Mouse (Mus musculus): ENCODE data around the gene Hus1. TPM values are rescaled to one million over a fixed set of nuclear protein-coding genes. Genes with fewer than 3 reads are reported as not detected.

Gene Hus1
- polyA plus RNA-seq, 1 experiment from 2014 or later, result 11.5 TPM

DNA sequence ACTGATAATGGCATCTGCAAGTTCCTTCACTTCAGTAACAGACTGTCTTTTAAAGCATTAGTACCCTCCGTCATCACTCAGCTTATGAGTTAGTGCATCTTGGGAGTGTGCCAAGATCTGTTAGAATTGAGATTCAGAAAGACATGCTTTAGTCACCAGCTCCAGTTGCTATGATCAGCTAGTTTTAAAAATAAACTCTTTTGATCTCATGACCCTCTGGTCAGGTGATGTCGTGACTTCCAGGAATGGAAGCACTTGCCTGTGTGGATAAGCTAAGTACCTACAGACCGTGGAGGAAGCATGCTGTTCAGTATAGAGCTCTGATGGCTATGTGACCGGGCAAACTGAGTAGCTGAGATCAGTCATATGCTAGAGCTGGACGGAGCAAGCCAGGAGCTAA, 36.1 kb upstream of the Hus1 start:
- no peak for ATAC-seq
- WGBS, result 77% methylated on average over 5 of the region's 5 CpGs

DNA sequence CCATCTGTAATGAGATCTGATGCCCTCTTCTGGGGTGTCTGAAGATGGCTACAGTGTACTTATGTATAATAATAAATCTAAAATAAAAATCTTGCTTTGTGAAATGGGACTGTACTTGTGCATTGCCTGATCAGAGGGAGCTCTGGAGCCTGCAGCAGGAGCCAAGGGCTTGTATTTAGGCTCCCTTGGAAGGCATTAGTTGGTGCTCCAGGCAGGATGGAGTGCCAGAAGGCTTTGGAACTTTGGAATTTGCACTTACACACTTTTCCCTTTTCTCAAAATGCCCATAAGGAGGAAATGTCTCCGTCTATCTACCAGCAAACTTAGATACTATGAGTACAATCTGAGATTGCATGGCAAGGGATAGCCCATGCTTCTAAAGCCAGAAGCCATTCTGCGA, 35.6 kb upstream of the Hus1 start:
- Histone ChIP-seq H3K27ac (ENCODE audit: low read depth, low read length) (no peak overlapping the region), H3K36me3 (ENCODE audit: control insufficient read depth, insufficient read depth, low read length) (no peaks in the 10 kb centered on the region), H3K4me3 (ENCODE audit: low read length) (no peak overlapping the region), H3K9me3 (ENCODE audit: control insufficient read depth, low read length) (no peaks in the 10 kb centered on the region), H3K4me2 (ENCODE audit: low read length) (no peak overlapping the region), H3K4me1 (ENCODE audit: control insufficient read depth, insufficient read depth, low read depth, low read length) (peaks cover 6% of the 10 kb centered on the region; the same call in 1 of the 2 replicates), H3K27me3 (replicated peaks; ENCODE audit: control insufficient read depth, insufficient read depth, low read length) (no peaks in the 10 kb centered on the region; the same call in none of the 2 replicates), H3K9ac (ENCODE audit: low read depth, low read length) (no peak overlapping the region)
- no peak for ATAC-seq
- WGBS, result 94% methylated on average over 2 of the region's 2 CpGs

More for the DNA sequence above, 36.1 kb upstream of the Hus1 start:
- Histone ChIP-seq H3K36me3 (ENCODE audit: control insufficient read depth, insufficient read depth, low read length) (no peaks in the 10 kb centered on the region), H3K9me3 (ENCODE audit: control insufficient read depth, low read length) (no peaks in the 10 kb centered on the region), H3K27ac (ENCODE audit: low read depth, low read length) (no peak overlapping the region), H3K27me3 (replicated peaks; ENCODE audit: control insufficient read depth, insufficient read depth, low read length) (no peaks in the 10 kb centered on the region; the same call in none of the 2 replicates), H3K4me2 (ENCODE audit: low read length) (no peak overlapping the region), H3K4me1 (ENCODE audit: control insufficient read depth, insufficient read depth, low read depth, low read length) (peaks cover 6% of the 10 kb centered on the region; the same call in 1 of the 2 replicates), H3K4me3 (ENCODE audit: low read length) (no peak overlapping the region), H3K9ac (ENCODE audit: low read depth, low read length) (no peak overlapping the region)

DNA sequence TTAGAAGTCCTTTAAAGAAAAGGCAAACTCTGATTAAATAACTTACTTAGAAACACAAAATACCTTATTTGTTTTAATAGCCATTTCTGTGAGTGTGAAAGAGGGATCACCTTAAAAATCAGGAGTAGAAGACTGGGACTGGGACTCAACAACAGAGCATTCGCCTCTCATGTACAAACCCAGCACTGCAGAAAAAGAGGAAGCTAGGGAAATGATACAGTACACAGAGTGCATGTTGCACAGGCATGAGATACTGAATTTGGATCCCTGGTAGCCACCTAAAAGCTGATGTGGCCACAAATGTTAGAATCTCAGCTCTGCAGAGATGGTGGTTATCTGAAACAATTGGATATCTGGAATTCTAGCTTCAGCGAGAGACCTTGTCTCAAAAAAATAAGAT, 20.5 kb upstream of the Hus1 start:
- H3K4me2 ChIP-seq (ENCODE audit: low read length), result no peak overlapping the region
- no peaks in the 10 kb centered on the region for H3K36me3 ChIP-seq (ENCODE audit: control insufficient read depth, insufficient read depth, low read length)
- H3K27me3 ChIP-seq (replicated peaks; ENCODE audit: control insufficient read depth, insufficient read depth, low read length), result no peaks in the 10 kb centered on the region
- no peaks in the 10 kb centered on the region for H3K9me3 ChIP-seq (ENCODE audit: control insufficient read depth, low read length)
- H3K4me1 ChIP-seq (ENCODE audit: control insufficient read depth, insufficient read depth, low read depth, low read length), result no peaks in the 10 kb centered on the region
- H3K4me3 ChIP-seq (ENCODE audit: low read length), result no peak overlapping the region
- no peak overlapping the region for H3K27ac ChIP-seq (ENCODE audit: low read depth, low read length)
- 89% methylated on average over 2 of the region's 2 CpGs for WGBS
- no peak overlapping the region for H3K9ac ChIP-seq (ENCODE audit: low read depth, low read length)
- no peak for ATAC-seq

DNA sequence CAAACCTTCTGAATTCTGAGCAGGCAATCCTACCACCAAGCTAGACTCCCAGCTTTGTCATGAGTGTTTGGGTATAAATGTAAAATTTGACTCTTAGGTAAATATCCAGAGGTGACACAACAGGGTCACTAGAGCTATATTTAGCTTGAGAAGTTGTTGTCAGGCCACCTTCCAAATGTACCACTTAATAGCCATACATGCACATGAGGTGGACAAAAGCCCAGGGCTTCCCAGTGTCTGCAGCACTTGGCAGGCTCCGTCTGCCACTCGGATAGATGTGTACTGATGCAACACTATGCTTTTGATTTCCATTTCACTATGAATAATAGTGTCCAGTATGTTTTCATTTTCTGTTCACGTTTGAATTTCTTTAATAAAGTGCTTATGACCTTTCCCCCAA, 14.2 kb upstream of the Hus1 start:
- Histone ChIP-seq H3K36me3 (ENCODE audit: control insufficient read depth, insufficient read depth, low read length) (no peaks in the 10 kb centered on the region), H3K27me3 (replicated peaks; ENCODE audit: control insufficient read depth, insufficient read depth, low read length) (no peaks in the 10 kb centered on the region), H3K9me3 (ENCODE audit: control insufficient read depth, low read length) (no peaks in the 10 kb centered on the region), H3K4me1 (ENCODE audit: control insufficient read depth, insufficient read depth, low read depth, low read length) (no peaks in the 10 kb centered on the region), H3K4me3 (ENCODE audit: low read length) (no peak overlapping the region), H3K9ac (ENCODE audit: low read depth, low read length) (no peak overlapping the region), H3K4me2 (ENCODE audit: low read length) (no peak overlapping the region), H3K27ac (ENCODE audit: low read depth, low read length) (no peak overlapping the region)
- 83% methylated on average over 3 of the region's 3 CpGs for WGBS
- no peak for ATAC-seq

DNA sequence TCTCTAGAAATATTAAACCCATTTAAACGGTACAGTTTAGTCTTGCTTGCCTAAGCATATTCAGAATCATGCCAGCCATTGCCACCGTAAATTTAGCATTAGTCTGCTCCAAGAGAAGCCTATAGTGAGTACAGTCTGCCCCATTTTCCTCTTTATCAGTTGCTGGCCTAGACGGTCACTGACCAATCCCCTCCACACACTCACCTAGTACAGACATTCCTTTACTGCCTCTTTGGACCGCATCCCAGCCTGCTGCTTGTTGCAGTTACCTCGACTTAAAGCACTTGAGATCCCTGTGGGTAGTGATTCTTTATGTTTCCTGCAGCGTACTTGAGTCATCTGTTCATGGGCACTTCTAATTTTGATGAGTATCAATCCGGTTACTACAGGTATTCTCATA, 13.8 kb upstream of the Hus1 start:
- no peaks in the 10 kb centered on the region for H3K36me3 ChIP-seq (ENCODE audit: control insufficient read depth, insufficient read depth, low read length)
- no peak overlapping the region for H3K4me2 ChIP-seq (ENCODE audit: low read length)
- 78% methylated on average over 7 of the region's 7 CpGs for WGBS
- H3K27me3 ChIP-seq (replicated peaks; ENCODE audit: control insufficient read depth, insufficient read depth, low read length), result no peaks in the 10 kb centered on the region
- H3K4me1 ChIP-seq (ENCODE audit: control insufficient read depth, insufficient read depth, low read depth, low read length), result no peaks in the 10 kb centered on the region
- no peak for ATAC-seq
- H3K9ac ChIP-seq (ENCODE audit: low read depth, low read length), result no peak overlapping the region
- H3K9me3 ChIP-seq (ENCODE audit: control insufficient read depth, low read length), result no peaks in the 10 kb centered on the region
- no peak overlapping the region for H3K27ac ChIP-seq (ENCODE audit: low read depth, low read length)
- no peak overlapping the region for H3K4me3 ChIP-seq (ENCODE audit: low read length)

DNA sequence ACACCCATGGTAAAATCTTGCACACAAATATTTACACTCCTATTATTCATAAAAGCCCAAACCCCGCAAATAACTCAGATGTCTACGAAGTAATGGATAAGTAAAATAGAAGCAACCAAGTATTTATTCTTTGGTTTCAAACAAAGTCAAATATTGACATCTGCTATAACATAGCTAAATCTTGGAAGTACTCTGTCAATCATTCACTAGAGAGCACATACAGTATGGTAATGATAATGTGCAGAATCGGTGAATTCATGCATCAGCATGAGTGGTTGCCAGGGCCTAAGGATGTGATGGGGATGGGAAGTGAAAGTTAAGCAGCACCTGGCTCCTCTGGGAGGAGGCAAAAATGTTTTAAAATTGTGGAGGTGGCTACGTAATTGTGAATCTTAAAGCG, 9.2 kb upstream of the Hus1 start:
- H3K9me3 ChIP-seq (ENCODE audit: control insufficient read depth, low read length), result no peaks in the 10 kb centered on the region
- 92% methylated on average over 5 of the region's 5 CpGs for WGBS
- H3K4me1 ChIP-seq (ENCODE audit: control insufficient read depth, insufficient read depth, low read depth, low read length), result no peaks in the 10 kb centered on the region
- ATAC-seq, result no peak
- H3K36me3 ChIP-seq (ENCODE audit: control insufficient read depth, insufficient read depth, low read length), result no peaks in the 10 kb centered on the region
- H3K4me3 ChIP-seq (ENCODE audit: low read length), result no peak overlapping the region
- H3K27me3 ChIP-seq (replicated peaks; ENCODE audit: control insufficient read depth, insufficient read depth, low read length), result no peaks in the 10 kb centered on the region
- no peak overlapping the region for H3K27ac ChIP-seq (ENCODE audit: low read depth, low read length)
- no peak overlapping the region for H3K4me2 ChIP-seq (ENCODE audit: low read length)
- no peak overlapping the region for H3K9ac ChIP-seq (ENCODE audit: low read depth, low read length)

DNA sequence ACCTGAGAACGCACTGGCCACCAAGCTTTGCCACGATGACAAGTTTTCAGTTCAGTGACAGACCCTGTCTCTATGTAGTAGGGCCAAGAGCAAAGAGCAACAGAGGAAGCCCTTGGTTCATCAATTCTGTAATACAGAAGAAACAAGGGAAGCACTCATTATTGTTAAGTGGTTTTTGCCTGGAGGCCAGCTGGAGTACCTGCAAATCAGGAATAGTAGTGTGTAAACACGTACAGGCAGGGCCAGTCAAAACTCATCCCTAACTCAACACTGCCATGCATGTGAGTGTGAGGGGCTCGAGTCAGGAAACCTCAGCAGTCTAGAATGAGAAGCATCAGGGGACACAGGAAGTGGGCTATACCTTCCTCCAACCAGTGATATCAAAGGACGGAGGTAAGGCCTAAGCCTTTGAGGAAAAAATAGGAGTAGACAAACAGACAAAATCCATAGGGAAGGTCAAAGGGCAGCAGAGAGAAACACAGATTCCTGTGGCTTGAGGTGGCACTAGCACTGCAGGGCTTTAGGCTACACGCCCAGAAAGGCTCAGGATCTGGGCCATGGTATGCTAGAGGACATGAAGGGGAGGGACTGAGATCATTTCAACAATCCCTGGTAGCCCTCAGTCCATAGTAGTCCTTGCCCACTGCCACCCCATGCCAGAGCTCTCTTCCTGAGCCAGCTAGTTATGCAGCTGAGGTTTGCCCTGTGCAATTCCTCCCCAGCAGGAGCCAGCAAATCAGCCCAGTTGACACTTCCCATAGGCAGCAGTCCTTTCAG, 7.7 kb upstream of the Hus1 start:
- Histone ChIP-seq H3K36me3 (ENCODE audit: control insufficient read depth, insufficient read depth, low read length) (no peaks in the 10 kb centered on the region), H3K27ac (ENCODE audit: low read depth, low read length) (no peak overlapping the region), H3K9me3 (ENCODE audit: control insufficient read depth, low read length) (no peaks in the 10 kb centered on the region), H3K4me3 (ENCODE audit: low read length) (no peak overlapping the region), H3K27me3 (replicated peaks; ENCODE audit: control insufficient read depth, insufficient read depth, low read length) (no peaks in the 10 kb centered on the region), H3K9ac (ENCODE audit: low read depth, low read length) (no peak overlapping the region), H3K4me1 (ENCODE audit: control insufficient read depth, insufficient read depth, low read depth, low read length) (no peaks in the 10 kb centered on the region), H3K4me2 (ENCODE audit: low read length) (no peak overlapping the region)
- 84% methylated on average over 6 of the region's 6 CpGs for WGBS
- ATAC-seq, result no peak

DNA sequence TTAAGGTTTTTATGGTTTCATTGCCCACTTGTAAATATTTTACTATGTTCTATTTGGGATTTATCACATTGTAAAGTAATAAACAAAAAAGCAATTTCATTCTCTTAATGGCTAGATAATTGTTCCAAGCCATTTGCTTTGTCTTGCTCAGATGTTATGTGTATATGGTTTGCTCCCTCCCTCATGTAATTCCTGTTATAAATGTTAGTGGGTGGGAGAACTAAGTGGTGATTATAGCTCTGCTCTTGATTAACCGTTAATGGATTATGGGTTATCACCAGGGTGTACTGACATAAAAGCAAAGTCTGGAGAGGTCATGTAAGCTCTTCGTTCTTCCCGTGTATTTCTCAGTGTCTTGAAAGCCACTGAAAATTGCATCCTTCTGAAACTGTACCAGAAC, 3.7 kb upstream of the Hus1 start:
- Histone ChIP-seq H3K4me3 (ENCODE audit: low read length) (no peak overlapping the region), H3K27ac (ENCODE audit: low read depth, low read length) (no peak overlapping the region), H3K36me3 (ENCODE audit: control insufficient read depth, insufficient read depth, low read length) (no peaks in the 10 kb centered on the region), H3K4me2 (ENCODE audit: low read length) (no peak overlapping the region), H3K9ac (ENCODE audit: low read depth, low read length) (no peak overlapping the region), H3K27me3 (replicated peaks; ENCODE audit: control insufficient read depth, insufficient read depth, low read length) (no peaks in the 10 kb centered on the region), H3K9me3 (ENCODE audit: control insufficient read depth, low read length) (no peaks in the 10 kb centered on the region), H3K4me1 (ENCODE audit: control insufficient read depth, insufficient read depth, low read depth, low read length) (peaks cover 3% of the 10 kb centered on the region)
- no peak for ATAC-seq
- 81% methylated on average over 3 of the region's 3 CpGs for WGBS

DNA sequence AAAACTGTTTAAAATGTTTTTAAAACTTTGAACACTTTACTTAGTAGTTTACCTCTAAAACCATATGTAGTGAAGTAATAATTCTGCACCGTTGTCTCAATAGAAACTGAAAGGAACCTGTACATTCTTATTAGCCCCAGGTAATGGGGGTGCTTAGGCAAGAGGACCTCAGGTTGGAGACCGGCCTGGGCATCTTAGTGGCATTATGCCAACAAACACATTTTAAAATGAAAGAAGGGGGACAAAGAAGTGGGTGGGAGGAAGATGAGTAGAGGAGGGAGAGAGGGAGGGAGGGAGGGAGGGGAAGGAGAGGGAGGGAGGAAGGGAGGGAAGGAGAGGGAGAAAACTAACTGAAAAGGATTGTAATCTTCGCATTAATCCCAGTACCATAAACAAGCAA, 357 bp upstream of the Hus1 start:
- Histone ChIP-seq H3K9ac (ENCODE audit: low read depth, low read length) (no peak overlapping the region; the same call in 1 of the 2 replicates), H3K27ac (ENCODE audit: low read depth, low read length) (no peak overlapping the region), H3K4me2 (ENCODE audit: low read length) (peak overlapping the region; percentile 83), H3K4me1 (ENCODE audit: control insufficient read depth, insufficient read depth, low read depth, low read length) (peaks cover 3% of the 10 kb centered on the region), H3K9me3 (ENCODE audit: control insufficient read depth, low read length) (no peaks in the 10 kb centered on the region), H3K27me3 (replicated peaks; ENCODE audit: control insufficient read depth, insufficient read depth, low read length) (no peaks in the 10 kb centered on the region), H3K4me3 (ENCODE audit: low read length) (peak overlapping the region; percentile 66), H3K36me3 (ENCODE audit: control insufficient read depth, insufficient read depth, low read length) (no peaks in the 10 kb centered on the region)
- ATAC-seq, result peak; percentile 12; the same call in 1 of the 2 replicates
- WGBS, result 1% methylated on average over 3 of the region's 3 CpGs
